Mouse (Mus musculus): ENCODE data around the gene Tdpoz5.
"Not testable (repeated sequence)": the region's sequence is repeated elsewhere in the genome, so short reads cannot be mapped to it uniquely, and the experiment has no call there.

Gene Tdpoz5

DNA sequence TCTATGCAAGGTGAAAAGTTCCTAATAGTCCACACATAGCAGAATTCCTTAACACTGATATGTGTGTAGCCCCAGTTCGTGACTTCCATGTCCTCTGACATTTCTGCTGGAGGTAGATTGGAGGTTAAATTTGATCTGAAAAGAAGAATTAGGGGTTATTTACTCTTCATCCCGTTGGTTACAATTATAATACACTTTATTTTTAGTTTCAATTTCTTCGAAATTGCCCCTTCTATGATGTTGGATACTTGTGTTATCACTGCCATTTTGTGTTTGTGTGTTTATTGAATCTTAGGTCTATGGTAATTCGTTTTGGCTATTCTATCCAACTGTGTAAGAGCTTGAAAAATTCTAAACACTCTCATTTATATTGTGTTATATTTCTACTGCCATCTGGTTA lies at the start of gene Tdpoz5:
Gene Tdpoz5 (minus strand): TSS at position 101 of the 400 bp plus-strand sequence.
- not testable (repeated sequence) for DNase-seq

DNA sequence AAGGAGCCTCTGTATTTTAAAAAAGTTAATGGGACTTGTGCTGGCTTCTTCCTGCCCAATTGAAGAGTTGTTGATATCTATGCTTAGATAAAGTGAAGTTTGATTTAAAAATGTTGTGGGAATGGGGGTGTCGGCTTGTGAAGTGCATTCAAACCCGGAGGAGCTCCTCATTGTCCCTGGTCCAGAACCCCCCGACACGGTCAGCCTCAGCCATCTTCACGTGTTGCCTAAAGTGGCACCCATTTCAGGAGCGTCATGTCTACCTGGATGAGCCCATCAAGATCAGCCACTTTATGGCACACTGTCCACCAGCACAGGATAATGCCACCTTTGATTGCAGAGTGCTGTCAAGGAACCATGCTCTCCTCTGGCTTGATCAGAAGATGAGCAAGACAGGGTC lies 7.8 kb upstream of the Tdpoz5 start:
- DNase-seq: not testable (repeated sequence)

GRCm38 (mm10) chr3:93943443-93943842 lies 17.7 kb downstream of the Tdpoz5 start, which contains the start of gene Gm9117:
TSS of gene Gm9117 (minus strand) at chr3:93943543.
- not testable (repeated sequence) for DNase-seq

- DNase-seq: not testable (repeated sequence)
Observed at GRCm38 (mm10) chr3:93938386-93938785, 22.7 kb downstream of the Tdpoz5 start.
